Mouse (Mus musculus) lung, postnatal 0 days (tissue): ENCODE measurements around the gene Golga3.

Experiments used
- CTCF ChIP-seq: IDR thresholded peaks from 2 replicates; pipeline ENCODE4 v1.5.1; 2016; ENCODE audit warnings: antibody characterized with exemption, mild to moderate bottlenecking
- EP300 ChIP-seq: IDR thresholded peaks from 2 replicates; pipeline ENCODE4 v1.6.1; 2016; ENCODE audit warnings: antibody characterized with exemption, mild to moderate bottlenecking, control low read depth

GRCm38 (mm10) chr5:110140424-110140823 is 36.1 kb upstream of the Golga3 start:
- TF ChIP-seq CTCF (no peak), EP300 (no peak)
